Mouse (Mus musculus) midbrain, embryonic 15.5 days (tissue): Measurements from ENCODE around the gene Cfap44. TPM values are rescaled to one million over a fixed set of nuclear protein-coding genes. Genes with fewer than 3 reads are reported as not detected.

Experiments used
- ATAC-seq: fragments of 200-750 bp; cut with Nextera tagmentation; replicated peaks from 2 replicates; pipeline ENCODE4 v1.8.0; 2017; ENCODE audit warnings: moderate TSS enrichment
- H3K27ac ChIP-seq: fragments of 300-500 bp; sonication (generic); 2 replicates; pipeline ENCODE4 v1.5.1; 2015; ENCODE audit warnings: mild to moderate bottlenecking, inconsistent platforms
- H3K27me3 ChIP-seq: fragments of 300-500 bp; sonication (generic); replicated peaks from 2 replicates; pipeline ENCODE4 v1.6.1; 2015; ENCODE audit warnings: inconsistent platforms
- H3K36me3 ChIP-seq: fragments of 300-500 bp; sonication (generic); replicated peaks from 2 replicates; pipeline ENCODE4 v1.6.1; 2015; ENCODE audit warnings: inconsistent platforms
- H3K4me1 ChIP-seq: fragments of 300-500 bp; sonication (generic); 2 replicates; pipeline ENCODE4 v1.6.1; 2015; ENCODE audit warnings: inconsistent platforms
- H3K4me2 ChIP-seq: fragments of 300-500 bp; sonication (generic); 2 replicates; pipeline ENCODE4 v1.6.1; 2015; ENCODE audit warnings: inconsistent platforms, mild to moderate bottlenecking, moderate library complexity
- H3K4me3 ChIP-seq: fragments of 300-500 bp; sonication (generic); 2 replicates; pipeline ENCODE4 v1.5.1; 2015; ENCODE audit warnings: mild to moderate bottlenecking, inconsistent platforms
- H3K9ac ChIP-seq: fragments of 300-500 bp; sonication (generic); 2 replicates; pipeline ENCODE4 v1.6.1; 2015; ENCODE audit warnings: mild to moderate bottlenecking, inconsistent platforms
- H3K9me3 ChIP-seq: fragments of 300-500 bp; sonication (generic); 2 replicates; pipeline ENCODE4 v1.6.1; 2016; ENCODE audit warnings: inconsistent platforms
- WGBS: fragments of 180-500 bp; shearing (Covaris S2); methylation state at CpG from one replicate; pipeline ENCODE4 v1.1.7; 2015; ENCODE audit warnings: mixed read lengths; 5-methylcytosine and 5-hydroxymethylcytosine counted together
- polyA plus RNA-seq: library from polyadenylated mRNA; unstranded; fragments of >200 nt; fragmentation: Nextera tagmentation; extraction: Ambion mirVana; gene quantifications from 2 replicates; pipeline ENCODE4 v1.2.1, GENCODE M21; 2015

The Cfap44 gene
- polyA plus RNA-seq: 6.3 TPM in 2 replicates

- under 1% methylated on average over 17 of the region's 17 CpGs for WGBS
- Histone ChIP-seq H3K4me1 (peaks cover 17% of the 10 kb centered on the region), H3K4me2 (peak within 1 kb of the TSS; percentile 63), H3K9me3 (no peaks in the 10 kb centered on the region), H3K27ac (peak within 1 kb of the TSS; percentile 57), H3K27me3 (no peaks in the 10 kb centered on the region), H3K36me3 (no peaks in the 10 kb centered on the region), H3K9ac (peak within 1 kb of the TSS; percentile 29), H3K4me3 (peak within 1 kb of the TSS; percentile 42)
- ATAC-seq: peak; percentile 93
Measured at GRCm38 (mm10) chr16:44394577-44395243, at the start of gene Cfap44. Gene Cfap44, plus strand, starts transcription at chr16:44394796.

GRCm38 (mm10) chr16:44347071-44347901 lies 47.3 kb upstream of the Cfap44 start, which contains the start of gene Spice1:
Gene Spice1, plus strand, starts transcription at chr16:44347121.
- peak within 1 kb of the TSS; percentile 73 for H3K4me2 ChIP-seq
- H3K9me3 ChIP-seq: no peaks in the 10 kb centered on the region
- peak within 1 kb of the TSS; percentile 77 for H3K27ac ChIP-seq
- peak within 1 kb of the TSS; percentile 61 for H3K4me3 ChIP-seq
- H3K9ac ChIP-seq: peak within 1 kb of the TSS; percentile 41
- no peaks in the 10 kb centered on the region for H3K36me3 ChIP-seq
- ATAC-seq: peak; percentile 100
- no peaks in the 10 kb centered on the region for H3K27me3 ChIP-seq
- under 1% methylated on average over 67 of the region's 67 CpGs for WGBS
- peaks cover 11% of the 10 kb centered on the region for H3K4me1 ChIP-seq

- no peaks in the 10 kb centered on the region for H3K27me3 ChIP-seq
- ATAC-seq: no peak
- H3K36me3 ChIP-seq: no peaks in the 10 kb centered on the region
- H3K27ac ChIP-seq: no peak overlapping the region
- no peak overlapping the region for H3K4me2 ChIP-seq
- H3K9ac ChIP-seq: no peak overlapping the region
- H3K4me3 ChIP-seq: no peak overlapping the region
- H3K4me1 ChIP-seq: peaks cover 11% of the 10 kb centered on the region
- no peaks in the 10 kb centered on the region for H3K9me3 ChIP-seq
- 91% methylated on average over 4 of the region's 4 CpGs for WGBS
Measured at GRCm38 (mm10) chr16:44349801-44350397, 44.7 kb upstream of the Cfap44 start.

- H3K27me3 ChIP-seq: no peaks in the 10 kb centered on the region
- 82% methylated on average over 7 of the region's 7 CpGs for WGBS
- H3K36me3 ChIP-seq: no peaks in the 10 kb centered on the region
- H3K4me2 ChIP-seq: no peak overlapping the region
- H3K4me3 ChIP-seq: no peak overlapping the region
- H3K27ac ChIP-seq: no peak overlapping the region
- H3K9ac ChIP-seq: no peak overlapping the region
- H3K9me3 ChIP-seq: no peaks in the 10 kb centered on the region
- ATAC-seq: no peak
- H3K4me1 ChIP-seq: no peaks in the 10 kb centered on the region
Measured at GRCm38 (mm10) chr16:44356291-44356690, 38.3 kb upstream of the Cfap44 start.

- Histone ChIP-seq H3K36me3 (no peaks in the 10 kb centered on the region), H3K9ac (no peak overlapping the region), H3K4me3 (no peak overlapping the region), H3K4me2 (no peak overlapping the region), H3K4me1 (no peaks in the 10 kb centered on the region), H3K27ac (no peak overlapping the region), H3K9me3 (no peaks in the 10 kb centered on the region), H3K27me3 (no peaks in the 10 kb centered on the region)
- WGBS: 82% methylated on average over 4 of the region's 4 CpGs
- no peak for ATAC-seq
Measured at GRCm38 (mm10) chr16:44357571-44358268, 36.9 kb upstream of the Cfap44 start.

- 0 out of 2 replicates have a peak, but pooled peaks cover 5% of the 10 kb centered on the region for H3K36me3 ChIP-seq
- no peaks in the 10 kb centered on the region for H3K27me3 ChIP-seq
- no peaks in the 10 kb centered on the region for H3K4me1 ChIP-seq
- no peak overlapping the region for H3K9ac ChIP-seq
- no peak overlapping the region for H3K4me2 ChIP-seq
- no peak overlapping the region for H3K27ac ChIP-seq
- peak; percentile 37; the same call in 1 of the 2 replicates for ATAC-seq
- no peak overlapping the region for H3K4me3 ChIP-seq
- WGBS: 89% methylated on average over 10 of the region's 10 CpGs
- H3K9me3 ChIP-seq: no peaks in the 10 kb centered on the region
Measured at GRCm38 (mm10) chr16:44361921-44362890, 32.4 kb upstream of the Cfap44 start.

GRCm38 (mm10) chr16:44365522-44365921 lies 29.1 kb upstream of the Cfap44 start:
- Histone ChIP-seq H3K4me3 (no peak overlapping the region), H3K9ac (no peak overlapping the region), H3K4me1 (no peaks in the 10 kb centered on the region), H3K27me3 (no peaks in the 10 kb centered on the region), H3K9me3 (no peaks in the 10 kb centered on the region), H3K27ac (no peak overlapping the region), H3K36me3 (peaks cover 8% of the 10 kb centered on the region; the same call in 1 of the 2 replicates), H3K4me2 (no peak overlapping the region)
- WGBS: 95% methylated on average over 7 of the region's 7 CpGs
- ATAC-seq: no peak

- Histone ChIP-seq H3K27ac (no peak overlapping the region), H3K9me3 (no peaks in the 10 kb centered on the region), H3K4me2 (no peak overlapping the region), H3K4me3 (no peak overlapping the region), H3K4me1 (no peaks in the 10 kb centered on the region), H3K36me3 (0 out of 2 replicates have a peak, but pooled peaks cover 4% of the 10 kb centered on the region), H3K9ac (no peak overlapping the region), H3K27me3 (no peaks in the 10 kb centered on the region)
- WGBS: 93% methylated on average over 4 of the region's 4 CpGs
- ATAC-seq: no peak
Measured at GRCm38 (mm10) chr16:44375459-44375858, 19.1 kb upstream of the Cfap44 start.

GRCm38 (mm10) chr16:44380006-44380405 lies 14.6 kb upstream of the Cfap44 start:
- Histone ChIP-seq H3K4me3 (no peak overlapping the region), H3K9me3 (no peaks in the 10 kb centered on the region), H3K9ac (no peak overlapping the region), H3K27ac (no peak overlapping the region), H3K27me3 (no peaks in the 10 kb centered on the region), H3K4me2 (no peak overlapping the region), H3K4me1 (no peaks in the 10 kb centered on the region), H3K36me3 (no peaks in the 10 kb centered on the region)
- 62% methylated on average over 4 of the region's 4 CpGs for WGBS
- ATAC-seq: no peak

GRCm38 (mm10) chr16:44381578-44381977 lies 13.0 kb upstream of the Cfap44 start:
- Histone ChIP-seq H3K27ac (no peak overlapping the region), H3K36me3 (no peaks in the 10 kb centered on the region), H3K9me3 (no peaks in the 10 kb centered on the region), H3K4me2 (no peak overlapping the region), H3K4me3 (no peak overlapping the region), H3K27me3 (no peaks in the 10 kb centered on the region), H3K4me1 (no peaks in the 10 kb centered on the region), H3K9ac (no peak overlapping the region)
- WGBS: 8% methylated on average over 5 of the region's 5 CpGs
- ATAC-seq: no peak

GRCm38 (mm10) chr16:44383549-44383948 lies 11.0 kb upstream of the Cfap44 start:
- Histone ChIP-seq H3K27me3 (no peaks in the 10 kb centered on the region), H3K36me3 (no peaks in the 10 kb centered on the region), H3K4me2 (no peak overlapping the region), H3K9ac (no peak overlapping the region), H3K4me1 (no peaks in the 10 kb centered on the region), H3K9me3 (no peaks in the 10 kb centered on the region), H3K27ac (peak overlapping the region; percentile 42), H3K4me3 (no peak overlapping the region)
- WGBS: 11% methylated on average over 2 of the region's 2 CpGs
- peak; percentile 75 for ATAC-seq
